Mouse (Mus musculus): Measurements from ENCODE around the gene Gnptab.

Gnptab gene

GRCm38 (mm10) chr10:88379013-88379885 lies at the start of gene Gnptab, which contains the start of gene Dram1:
Gene Gnptab, plus strand, starts transcription at chr10:88379132.
Gene Dram1, minus strand, starts transcription at chr10:88379080.
- in situ Hi-C loops (cut with MboI, MseI) = loop anchor here (5.0 to 10.0 kb wide), 2 partner anchors 48 to 126 kb away; partner anchors contain the start of gene Chpt1

GRCm38 (mm10) chr10:88330695-88331094 lies 48.2 kb upstream of the Gnptab start:
- in situ Hi-C loops (cut with MboI, MseI) = no loop called here

DNA sequence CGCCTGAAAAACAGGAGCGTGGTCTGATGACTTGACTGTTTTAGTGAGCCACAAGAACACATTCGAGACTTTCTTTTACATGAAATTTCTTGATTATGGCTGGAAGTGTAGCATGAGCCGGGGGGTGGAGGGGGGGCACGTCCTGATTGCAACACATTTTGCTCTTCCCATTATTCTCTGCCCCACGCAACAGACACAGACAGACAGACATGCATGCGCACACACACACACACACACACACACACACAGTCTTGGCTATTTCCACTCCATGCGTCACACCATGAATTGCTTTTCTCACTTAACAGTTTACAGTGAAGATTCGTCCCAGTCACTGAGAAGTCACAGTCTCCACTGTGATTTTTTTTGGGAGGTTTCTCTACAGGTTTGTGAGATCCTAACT lies 38.3 kb upstream of the Gnptab start:
- in situ Hi-C loops (cut with MboI, MseI) = no loop called here

DNA sequence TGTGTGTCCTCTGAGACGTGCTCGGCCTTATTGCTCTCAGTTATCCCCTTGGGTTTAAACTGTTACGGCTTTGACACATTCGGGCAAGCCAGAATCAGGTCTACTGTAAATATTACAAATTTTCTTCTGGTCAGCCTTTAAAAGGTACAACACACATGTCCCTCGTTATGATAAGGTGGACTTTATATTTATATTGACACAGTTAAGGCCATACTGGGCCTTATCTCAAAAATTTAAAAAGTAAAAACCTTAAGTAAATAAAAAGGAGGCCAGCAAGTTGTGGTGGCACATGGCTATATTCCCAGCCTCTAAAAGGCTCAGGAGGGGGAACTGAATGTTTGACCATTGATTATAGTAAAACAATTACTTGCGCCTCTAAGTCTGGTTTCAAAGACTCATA lies 37.6 kb upstream of the Gnptab start:
- in situ Hi-C loops (cut with MboI, MseI) = no loop called here

DNA sequence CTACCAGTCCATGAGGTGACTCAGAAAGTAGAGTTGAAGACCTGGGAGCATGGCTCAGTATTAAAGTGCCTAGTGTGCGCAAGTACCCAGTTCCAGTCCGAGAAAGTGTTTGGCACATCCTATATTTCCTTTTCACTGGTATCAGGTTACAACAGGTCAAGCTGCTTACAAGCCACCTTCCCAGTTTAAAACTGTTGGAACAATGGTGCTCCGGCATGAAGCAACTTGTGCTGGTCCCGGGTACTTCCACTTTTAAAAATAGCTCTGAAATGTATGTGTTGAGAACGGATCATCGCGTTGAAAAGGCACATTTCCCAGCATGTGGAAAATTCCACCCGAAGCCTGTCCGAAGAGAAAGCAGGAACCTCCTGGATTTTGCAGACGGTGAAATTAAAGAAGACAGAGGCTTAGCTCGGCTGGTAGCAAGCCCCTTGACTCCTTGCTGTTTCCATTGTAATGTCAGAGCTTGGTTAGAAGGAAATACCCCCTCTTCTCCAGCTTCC lies 33.0 kb upstream of the Gnptab start:
- in situ Hi-C loops (cut with MboI, MseI) = no loop called here

DNA sequence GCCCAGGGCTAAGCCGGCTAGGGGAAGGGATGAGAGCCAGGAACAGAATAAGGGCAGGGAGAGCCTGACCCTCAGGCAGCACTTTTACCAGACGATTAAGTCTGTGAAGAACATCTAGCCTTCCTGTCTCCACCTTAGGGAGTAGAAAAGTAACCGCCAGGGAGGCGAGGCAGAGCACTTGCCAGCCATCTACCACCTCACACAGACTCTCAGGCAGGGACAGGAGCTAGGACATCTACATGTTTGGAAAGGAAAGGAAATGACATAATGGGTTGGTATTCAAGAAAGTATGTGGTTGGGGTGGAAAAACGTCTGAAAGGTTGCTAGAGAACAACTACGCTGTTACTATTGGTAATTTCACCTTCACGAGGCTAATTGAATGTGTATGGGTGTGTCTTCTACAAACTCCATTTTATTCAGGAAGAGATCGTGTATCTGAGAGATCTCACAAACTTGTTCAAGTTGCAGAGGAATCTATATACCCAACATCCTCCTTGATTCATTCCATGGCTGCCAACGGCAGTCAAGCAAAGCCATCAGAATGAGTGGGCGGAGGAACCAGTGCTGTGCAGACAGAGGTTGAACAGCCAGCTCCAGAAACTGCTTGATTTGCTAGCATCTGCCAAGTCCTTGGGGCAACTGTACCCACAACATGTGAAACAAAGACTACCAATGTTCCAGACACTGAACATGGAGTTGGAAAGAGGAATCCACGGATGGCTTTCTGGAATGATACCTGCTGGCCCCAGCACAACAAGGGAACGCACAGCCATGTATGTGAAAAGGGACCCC lies 32.3 kb upstream of the Gnptab start:
- in situ Hi-C loops (cut with MboI, MseI) = no loop called here

DNA sequence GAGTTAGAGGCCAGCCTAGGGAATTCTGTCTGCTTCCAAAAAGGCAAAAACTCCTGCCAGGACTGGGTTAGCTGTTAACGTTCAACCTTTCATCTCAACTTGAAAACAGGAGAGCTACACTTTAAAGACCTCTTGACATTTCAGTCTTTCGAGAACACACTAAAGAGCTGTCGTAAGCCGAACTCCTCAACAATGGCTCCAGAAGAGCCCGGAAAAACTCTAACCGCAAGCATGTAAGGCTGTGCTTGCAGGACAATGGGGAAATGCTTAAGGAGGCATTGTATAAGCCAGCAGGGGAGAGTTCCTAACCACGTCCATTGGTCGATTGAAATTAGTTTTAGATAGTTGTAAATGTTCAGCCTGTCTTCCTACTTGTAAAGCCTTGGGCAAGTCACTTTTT lies 29.1 kb upstream of the Gnptab start:
- in situ Hi-C loops (cut with MboI, MseI) = no loop called here

DNA sequence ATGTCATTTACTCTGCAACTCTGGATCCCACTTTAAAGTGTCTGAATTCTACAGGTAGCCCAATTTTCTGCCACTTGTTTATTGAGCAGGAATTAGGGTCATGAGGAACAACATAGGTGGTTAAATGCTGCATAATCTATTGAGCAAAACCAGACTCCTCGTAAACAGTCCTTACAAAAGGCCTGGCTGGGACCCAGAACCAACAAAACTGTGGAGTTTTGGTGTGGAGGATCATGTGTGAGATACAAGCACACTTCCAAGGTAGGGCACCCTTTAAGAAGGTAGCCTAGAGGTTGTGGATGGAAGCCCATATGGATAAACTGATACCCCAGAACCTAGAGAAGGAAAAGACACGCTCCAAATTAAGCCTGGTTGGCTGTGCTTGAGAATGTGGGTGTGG lies 28.2 kb upstream of the Gnptab start:
- in situ Hi-C loops (cut with MboI, MseI) = no loop called here

DNA sequence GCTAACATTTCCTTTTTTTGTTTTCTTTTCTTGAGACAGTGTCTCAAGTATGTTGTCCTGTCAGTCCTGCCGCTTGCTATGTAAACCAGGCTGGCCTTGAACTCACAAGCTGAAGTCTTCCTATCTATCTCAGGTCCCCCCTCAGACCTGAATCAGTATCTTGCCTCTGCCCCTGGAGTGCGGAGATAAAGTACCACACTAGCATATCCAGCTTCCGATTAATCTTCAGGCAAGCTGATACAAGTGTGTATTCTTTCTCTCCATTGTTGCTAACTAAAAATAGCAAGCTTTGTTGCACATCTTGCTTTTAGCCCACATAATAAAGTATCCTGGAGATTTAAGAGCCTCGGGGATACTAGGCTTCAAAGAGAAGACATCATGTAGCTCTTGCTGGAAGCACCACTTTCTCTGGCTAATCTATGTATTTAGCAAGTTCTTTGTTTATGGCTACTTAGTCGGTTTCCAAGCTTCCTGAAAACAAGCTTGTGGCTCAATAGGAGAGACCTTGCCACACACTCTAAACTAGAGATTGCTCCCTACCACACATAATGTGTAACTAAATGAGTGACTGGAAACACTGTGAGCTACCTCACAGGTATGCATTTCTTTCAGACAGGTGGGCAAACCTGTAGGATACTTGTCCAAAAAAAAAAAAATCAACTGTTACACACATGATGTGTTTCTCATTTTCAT lies 27.4 kb upstream of the Gnptab start:
- in situ Hi-C loops (cut with MboI, MseI) = no loop called here

DNA sequence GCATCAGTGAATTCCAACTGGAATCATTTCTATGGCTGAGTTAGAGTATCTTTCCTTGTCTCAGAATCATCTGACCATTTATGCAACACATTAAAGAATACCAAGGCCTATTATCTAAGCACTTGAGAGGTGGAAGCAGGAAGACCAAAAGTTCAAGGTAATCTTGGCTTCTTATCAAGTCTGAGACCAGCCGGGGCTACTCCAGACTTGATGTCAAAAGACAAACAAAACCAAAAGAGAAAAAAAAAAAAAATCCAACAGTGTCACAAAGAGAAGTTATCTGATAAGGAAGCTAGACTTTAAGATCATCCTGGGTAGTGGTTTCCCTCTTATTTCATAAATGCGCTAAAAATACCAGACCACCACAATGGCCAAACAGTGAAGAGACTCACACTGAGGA lies 26.4 kb upstream of the Gnptab start:
- in situ Hi-C loops (cut with MboI, MseI) = no loop called here

DNA sequence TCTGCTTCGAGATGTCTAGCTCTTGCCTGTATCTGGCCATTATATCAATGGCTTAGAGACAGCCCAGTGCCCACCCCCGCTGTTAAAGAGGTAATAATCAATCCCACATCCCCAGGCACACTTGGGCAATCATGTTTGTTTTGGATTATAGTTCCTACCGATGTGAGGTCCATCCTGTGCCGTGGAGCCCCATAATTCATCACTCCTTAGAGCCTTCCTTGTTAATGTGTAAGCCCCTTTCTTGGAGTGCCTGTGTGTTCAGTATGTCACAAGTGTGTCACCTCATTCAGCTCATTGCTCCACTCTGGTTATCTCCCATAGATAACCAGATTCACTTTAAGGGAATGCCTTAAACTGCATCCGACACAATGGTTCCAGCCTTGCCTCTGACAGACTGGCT lies 24.3 kb upstream of the Gnptab start:
- in situ Hi-C loops (cut with MboI, MseI) = no loop called here

GRCm38 (mm10) chr10:88356114-88356982 lies 22.6 kb upstream of the Gnptab start:
- in situ Hi-C loops (cut with MboI, MseI) = no loop called here

GRCm38 (mm10) chr10:88356983-88357559 lies 21.9 kb upstream of the Gnptab start:
- in situ Hi-C loops (cut with MboI, MseI) = no loop called here

GRCm38 (mm10) chr10:88362218-88362617 lies 16.7 kb upstream of the Gnptab start:
- in situ Hi-C loops (cut with MboI, MseI) = no loop called here

DNA sequence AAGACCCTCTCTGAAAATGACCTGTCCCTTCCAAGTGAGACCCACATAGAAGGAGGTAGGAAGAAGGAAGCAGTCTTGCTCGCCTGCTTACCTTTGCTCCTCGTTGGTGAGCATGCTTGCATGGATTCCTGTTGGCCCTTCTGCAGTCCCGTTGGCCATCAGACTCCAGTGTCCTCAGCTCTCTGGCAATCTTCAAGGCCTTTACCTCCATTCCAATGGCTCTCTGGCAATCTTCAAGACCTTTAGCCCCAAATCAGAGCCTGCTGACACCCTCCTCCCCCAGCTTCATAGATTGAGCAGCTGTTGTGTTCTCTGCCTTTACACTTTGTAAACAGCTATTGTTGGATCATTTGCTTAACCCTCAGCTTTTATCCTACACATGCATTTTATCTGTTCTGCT lies 14.7 kb upstream of the Gnptab start:
- in situ Hi-C loops (cut with MboI, MseI) = no loop called here

GRCm38 (mm10) chr10:88369233-88369632 lies 9.7 kb upstream of the Gnptab start:
- in situ Hi-C loops (cut with MboI, MseI) = no loop called here

DNA sequence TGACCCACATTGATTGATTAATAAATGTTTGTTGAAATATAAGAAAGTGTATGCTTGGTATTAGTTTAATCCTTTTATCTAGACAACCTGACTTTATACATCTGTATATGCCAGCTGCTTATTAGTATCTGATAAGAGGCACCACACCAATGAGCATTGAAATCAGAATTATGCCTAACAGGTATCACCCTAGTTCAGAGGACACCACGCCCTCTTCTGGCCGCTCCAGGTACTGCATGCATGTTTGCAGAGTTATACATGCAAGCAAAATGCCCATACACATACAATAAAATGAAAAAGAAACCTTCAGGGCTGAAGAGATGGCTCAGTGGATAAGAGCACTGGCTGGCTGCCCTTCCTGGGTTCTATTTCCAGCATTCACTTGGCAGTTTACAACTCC lies 7.1 kb upstream of the Gnptab start:
- in situ Hi-C loops (cut with MboI, MseI) = loop anchor here (10.0 kb wide), 1 partner anchor 133 kb away; the partner anchor contains the start of gene Chpt1

- in situ Hi-C loops (cut with MboI, MseI) = loop anchor here (10.0 kb wide), 1 partner anchor 132 kb away; the partner anchor contains the start of gene Chpt1
Observed at GRCm38 (mm10) chr10:88372436-88372835, 6.5 kb upstream of the Gnptab start.

DNA sequence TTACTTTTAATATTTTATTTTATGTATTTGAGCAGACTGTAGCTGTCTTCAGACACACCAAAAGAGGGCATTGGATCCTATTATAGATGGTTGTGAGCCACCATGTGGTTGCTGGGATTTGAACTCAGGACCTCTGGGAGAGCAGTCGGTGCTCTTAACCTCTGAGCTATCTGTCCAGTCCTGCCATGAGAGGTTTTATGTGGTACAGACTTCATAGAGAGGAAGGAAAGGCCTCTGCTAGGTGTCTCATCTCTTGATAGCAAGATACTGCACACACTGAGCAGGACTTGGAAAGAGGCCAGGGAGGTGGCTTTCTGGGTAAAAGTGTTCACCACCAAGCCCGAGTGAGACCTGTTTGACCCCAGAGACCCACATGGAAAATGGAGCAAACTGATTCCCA lies 6.0 kb upstream of the Gnptab start:
- in situ Hi-C loops (cut with MboI, MseI) = loop anchor here (10.0 kb wide), 1 partner anchor 132 kb away; the partner anchor contains the start of gene Chpt1

DNA sequence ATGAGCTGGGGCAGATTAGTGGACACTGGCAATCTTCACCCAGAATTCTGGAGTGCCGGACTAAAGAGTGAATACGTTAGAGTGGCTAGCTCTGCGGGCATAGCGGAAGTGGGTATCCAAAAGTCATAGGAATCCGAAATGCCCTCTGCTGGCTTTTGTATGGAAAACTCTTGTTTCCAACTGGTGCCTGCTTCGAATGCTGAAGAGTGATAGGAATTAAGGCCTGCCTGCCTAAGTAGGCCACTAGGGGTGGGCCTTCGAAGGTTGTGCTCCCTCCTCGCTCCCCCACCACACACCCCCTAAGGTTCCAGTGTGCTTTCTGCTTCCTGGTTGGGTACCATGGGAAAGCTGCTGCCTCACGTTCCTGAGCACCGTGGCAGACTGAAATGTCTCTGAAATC lies 3.9 kb upstream of the Gnptab start:
- in situ Hi-C loops (cut with MboI, MseI) = loop anchor here (5.0 to 10.0 kb wide), 2 partner anchors 52 to 130 kb away; partner anchors contain the start of gene Chpt1
